Mouse (Mus musculus): ENCODE results near the gene Prrt2. TPM values are rescaled to one million over a fixed set of nuclear protein-coding genes. Genes with fewer than 3 reads are reported as not detected.

Prrt2 gene
- total RNA-seq, 2 experiments from 2014 or later = 213 to 222 TPM

DNA sequence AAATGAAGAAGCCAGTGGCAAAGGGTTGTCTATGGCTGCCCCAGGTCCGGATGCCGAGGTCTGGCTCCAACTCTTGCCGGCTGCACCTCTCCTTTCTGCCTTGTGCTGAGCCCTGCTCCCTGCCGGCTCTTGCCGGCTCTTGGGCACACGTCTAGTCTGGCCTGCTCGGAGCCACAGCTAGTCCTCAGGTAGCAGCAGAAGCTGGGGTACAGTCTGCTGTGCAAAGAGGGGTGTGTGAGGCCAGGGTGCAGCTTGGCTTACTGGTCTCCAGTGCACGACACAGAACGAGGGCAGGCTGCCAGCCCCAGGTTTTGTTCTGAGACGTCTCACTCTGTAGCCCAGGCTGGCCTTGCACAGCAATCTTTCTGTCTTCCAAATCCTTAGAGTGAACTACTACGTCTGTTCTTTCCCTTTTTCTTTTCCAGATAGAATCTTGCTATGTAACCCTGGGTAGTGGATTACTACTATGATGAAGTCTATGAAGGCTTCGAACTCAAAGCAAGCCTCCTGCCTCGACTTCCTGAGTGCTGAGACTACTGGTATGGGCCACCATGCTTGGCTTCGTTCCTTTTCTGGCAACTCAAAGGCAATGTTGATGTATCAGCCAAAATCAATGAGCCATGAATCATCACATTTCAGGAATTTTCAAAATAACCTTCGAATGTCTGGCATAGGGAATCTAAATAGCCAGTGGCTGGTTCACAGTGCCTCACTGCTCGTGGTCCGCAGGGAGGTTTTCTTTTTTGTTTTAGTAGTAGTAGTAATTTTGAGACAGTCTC is 11.5 kb downstream of the Prrt2 start:
- DNase-seq (ENCODE audit: low spot score in 2 of 2) = no peak
- intact Hi-C loops (cut with DNase I) = loop anchor here (2.0 kb wide), 1 partner anchor 25 kb away; no protein-coding TSS in a partner anchor

DNA sequence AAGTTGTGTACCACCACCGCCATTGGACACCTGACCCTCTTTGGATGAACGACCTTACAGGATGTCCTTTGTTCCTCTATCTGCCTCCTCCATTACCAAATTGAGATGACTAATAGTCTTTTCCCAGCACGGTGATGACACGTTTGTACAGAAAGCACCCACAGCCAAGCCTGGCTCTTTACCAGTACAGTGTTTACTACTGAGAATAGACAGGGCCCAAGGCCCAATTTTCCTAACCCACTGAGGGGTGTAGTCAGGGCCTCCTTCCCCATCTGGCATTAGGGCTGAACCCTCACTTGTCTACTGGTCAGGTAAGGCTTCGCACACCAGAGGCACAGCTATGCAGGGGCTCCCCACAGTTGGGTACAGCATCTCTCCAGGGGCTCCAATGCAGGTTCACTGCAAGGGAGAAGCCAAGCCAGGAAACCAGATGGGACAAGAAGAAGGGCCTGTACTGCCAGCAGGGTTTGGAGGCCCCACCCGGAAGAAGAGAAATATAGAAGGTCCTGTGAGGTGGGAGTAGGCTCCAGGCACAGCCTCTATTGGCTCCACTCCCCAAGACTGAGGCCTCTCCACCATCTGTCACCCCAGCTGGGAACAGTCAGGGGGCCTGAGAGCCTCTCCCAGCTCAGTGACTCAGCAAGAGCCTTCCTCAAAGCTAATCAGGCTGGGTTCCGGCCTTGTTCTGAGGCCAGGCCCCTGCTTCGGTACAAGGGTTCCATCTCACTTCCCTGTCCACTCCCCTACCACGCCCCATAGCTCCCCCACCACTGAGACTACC is 12.6 kb downstream of the Prrt2 start:
- intact Hi-C loops (cut with DNase I) = loop anchor here (2.0 kb wide), 1 partner anchor 24 kb away; no protein-coding TSS in a partner anchor
- peak; percentile 80 to 87 for DNase-seq (ENCODE audit: low spot score in 2 of 2)

DNA sequence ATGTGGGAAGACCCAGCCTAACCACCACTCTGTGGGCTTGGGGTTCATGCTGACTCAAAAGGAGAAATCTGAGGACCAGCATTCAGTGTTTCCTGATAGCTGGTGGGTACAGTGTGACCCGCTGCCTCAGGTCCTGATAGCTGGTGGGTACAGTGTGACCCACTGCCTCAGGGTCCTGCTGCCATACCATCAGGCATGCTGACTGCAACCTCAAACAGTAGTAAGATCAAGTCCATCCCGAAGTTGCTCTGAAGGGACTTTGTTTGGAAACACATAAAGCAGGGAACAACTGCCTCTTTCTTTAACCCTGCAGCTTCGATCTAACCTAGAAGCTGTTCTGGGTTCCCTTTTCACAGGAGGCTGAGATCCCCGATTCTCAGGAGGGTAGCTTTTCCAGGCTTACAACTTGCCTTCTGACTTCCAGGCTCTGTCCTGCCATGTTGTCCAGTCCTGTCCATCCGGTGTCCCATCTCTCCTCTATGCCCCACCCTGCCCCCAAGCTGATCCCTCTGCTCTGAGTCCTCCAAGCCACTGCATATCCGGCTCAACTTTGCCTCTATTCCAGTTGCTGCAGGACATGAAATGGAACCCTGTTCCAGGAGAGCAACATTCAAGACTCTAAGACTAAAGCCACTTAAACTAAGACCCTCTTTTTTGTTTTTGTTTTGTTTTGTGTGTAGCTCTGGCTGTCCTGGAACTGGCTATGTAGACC is 13.5 kb downstream of the Prrt2 start:
- no peak for DNase-seq (ENCODE audit: low spot score in 2 of 2)
- intact Hi-C loops (cut with DNase I) = loop anchor here (2.0 kb wide), 1 partner anchor 23 kb away; no protein-coding TSS in a partner anchor

DNA sequence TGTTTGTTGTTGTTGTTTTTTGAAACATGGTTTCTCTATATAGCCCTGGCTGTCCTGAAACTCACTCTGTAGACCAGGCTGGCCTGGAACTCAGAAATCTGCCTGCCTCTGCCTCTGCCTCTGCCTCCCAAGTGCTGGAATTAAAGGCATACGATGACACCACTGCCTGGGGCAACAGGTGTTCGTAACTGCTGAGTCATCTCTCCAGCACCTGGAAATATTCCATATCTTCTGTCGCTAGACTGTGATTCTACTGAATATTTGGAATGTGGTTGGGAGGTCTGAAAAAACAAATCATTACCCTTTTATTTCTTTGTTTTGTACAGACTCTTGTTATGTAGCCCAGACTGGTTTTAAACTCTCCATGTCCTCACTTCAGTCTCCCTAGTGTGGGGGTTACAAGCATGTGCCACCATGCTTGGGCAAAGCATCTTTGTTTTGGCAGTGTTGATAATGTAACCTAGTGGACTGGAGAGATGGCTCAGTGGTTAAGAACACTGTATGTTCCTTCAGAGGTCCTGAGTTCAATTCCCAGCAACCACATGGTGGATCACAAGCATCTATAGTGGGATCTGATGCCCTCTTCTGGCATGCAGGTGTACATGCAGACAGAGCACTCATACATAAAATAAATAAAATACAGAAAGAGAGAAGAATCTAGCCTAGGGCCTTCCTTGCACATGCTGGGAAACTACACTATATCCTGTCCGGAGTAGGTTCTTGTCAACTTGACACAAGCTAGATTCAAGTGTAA is 16.7 kb downstream of the Prrt2 start:
- no peak for DNase-seq (ENCODE audit: low spot score in 2 of 2)
- intact Hi-C loops (cut with DNase I) = no loop called here

DNA sequence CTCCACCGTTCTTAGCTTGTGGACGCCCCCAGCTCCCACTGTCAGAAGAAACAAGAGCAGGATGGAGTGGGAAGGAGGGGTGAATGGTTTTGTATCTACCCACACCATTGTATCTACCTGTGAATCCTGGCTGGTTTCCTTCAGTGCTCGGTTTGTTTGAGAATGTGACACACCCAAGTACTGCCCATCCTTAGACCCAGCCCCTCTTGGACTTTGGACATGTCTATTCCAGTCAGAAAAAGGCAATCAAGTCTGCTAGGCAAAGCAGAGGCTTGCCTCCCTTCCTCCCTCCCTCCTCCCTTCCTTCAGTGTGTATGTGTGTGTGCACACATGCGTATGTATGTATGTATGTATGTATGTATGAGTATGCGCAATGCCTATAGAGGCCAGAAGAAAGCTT is 17.4 kb downstream of the Prrt2 start:
- no peak for DNase-seq (ENCODE audit: low spot score in 2 of 2)
- intact Hi-C loops (cut with DNase I) = no loop called here

DNA sequence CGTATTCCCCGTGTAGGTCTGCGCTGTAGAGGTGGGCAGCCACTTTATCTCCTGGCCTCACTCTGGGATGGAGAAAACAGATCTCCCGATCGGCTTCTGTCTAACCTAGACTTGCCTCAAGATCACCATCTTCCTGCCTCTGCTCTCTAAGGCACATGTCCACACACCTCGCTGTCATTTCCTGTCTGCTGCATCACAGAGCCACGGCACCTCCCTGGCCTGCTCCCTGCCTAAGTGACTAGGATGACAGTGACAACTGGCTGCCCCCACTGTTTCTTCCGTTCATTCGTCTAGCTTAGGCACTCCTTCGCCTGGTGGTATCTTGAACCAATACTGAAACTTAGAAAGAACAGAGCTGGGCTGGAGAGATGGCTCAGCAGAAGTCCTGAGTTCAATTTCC is 21.4 kb downstream of the Prrt2 start:
- intact Hi-C loops (cut with DNase I) = no loop called here
- no peak for DNase-seq (ENCODE audit: low spot score in 2 of 2)

DNA sequence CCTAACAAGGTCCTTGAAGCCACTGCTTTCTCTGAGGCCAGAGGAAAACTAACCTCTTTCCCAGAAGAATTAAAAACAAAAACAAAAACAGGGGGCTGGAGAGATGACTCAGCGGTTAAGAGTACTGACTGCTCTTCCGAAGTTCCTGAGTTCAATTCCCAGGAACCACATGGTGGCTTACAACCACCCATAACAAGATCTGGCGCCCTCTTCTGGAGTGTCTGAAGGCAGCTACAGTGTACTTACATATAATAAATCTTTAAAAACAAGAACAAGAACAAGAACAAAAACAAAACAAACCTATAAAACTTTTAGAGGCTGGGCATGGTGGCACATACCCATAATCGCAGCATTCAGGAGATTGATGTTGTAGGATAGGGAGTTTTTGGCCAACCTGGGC is 24.6 kb downstream of the Prrt2 start:
- intact Hi-C loops (cut with DNase I) = no loop called here
- no peak for DNase-seq (ENCODE audit: low spot score in 2 of 2)

DNA sequence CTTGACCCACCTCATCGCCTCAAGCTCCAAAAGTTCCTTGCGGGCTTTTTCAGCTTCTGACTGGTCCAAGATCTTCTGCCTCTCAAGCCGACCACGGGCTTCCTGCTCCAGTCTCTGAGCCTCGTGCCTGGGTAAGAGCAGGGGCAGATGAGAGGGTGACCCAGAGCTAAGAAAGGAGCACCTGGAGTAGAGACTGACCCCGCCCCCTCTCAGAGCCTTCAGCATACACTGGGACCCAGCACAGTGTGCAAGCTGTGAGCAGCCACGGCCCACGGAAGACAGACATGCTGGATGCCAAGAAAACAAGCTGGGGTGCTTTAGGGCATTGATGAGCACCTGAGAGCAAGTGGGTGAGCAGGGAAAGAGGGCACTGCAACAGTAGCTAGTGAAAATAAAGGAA is 32.2 kb downstream of the Prrt2 start:
- intact Hi-C loops (cut with DNase I) = no loop called here
- DNase-seq (ENCODE audit: low spot score in 2 of 2) = no peak

DNA sequence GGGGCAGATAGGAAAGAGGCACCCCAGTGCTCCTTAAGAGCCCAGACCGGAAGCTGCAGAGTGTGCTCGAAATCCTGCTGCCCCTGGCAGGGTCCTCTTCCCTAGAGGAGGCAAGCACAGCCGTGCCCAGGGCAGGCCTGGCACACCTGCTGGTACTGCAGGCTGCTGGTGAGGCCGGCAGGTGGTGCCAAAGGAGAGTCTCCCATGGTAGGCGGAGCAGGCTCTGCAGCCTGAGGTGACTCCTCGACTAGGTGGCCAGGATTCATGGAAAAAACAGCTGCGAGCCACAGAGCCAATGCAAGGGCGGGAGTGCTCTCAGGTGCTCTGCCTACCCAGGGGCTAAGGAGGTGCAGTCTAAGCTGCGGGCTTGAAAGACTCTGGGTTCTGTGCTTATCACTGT is 34.7 kb downstream of the Prrt2 start:
- DNase-seq (ENCODE audit: low spot score in 2 of 2) = peak; percentile 47 to 54
- intact Hi-C loops (cut with DNase I) = no loop called here

DNA sequence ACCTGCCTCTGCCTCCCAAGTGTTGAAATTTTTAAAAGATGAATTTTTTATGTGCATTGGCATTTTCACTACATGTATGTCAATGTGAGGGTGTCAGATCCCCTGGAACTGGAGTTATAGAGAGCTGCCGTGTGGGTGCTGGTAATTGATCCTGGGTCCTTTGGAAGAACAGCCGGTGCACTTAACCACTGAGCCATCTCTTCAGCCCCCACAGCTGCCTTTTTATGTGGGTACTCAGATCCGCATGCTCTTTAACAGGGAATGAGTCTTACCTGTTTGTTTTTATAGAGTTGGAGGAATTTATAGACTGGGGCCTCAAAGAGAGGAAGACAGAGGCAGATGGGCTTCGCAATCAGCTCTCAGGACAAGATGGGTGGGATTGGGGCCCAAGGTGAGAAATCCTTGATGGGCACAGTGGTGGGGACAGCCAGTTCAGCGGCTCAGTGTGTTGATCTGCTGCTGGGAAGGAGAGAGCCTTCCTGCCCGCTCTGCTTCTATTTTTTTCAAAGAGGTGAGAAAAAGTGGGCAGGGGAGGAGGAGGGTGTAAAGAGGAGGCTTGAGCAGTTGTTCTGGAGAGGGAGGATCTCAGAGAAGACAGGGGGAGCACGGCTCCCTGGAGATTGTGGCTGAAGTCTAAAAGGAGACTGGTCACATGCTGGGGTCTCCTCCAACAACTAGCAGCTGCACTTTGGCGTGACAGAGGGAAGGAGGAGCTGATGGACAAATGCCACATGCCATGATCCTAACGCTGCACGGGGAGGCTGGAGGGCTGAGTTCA is 36.2 kb downstream of the Prrt2 start:
- intact Hi-C loops (cut with DNase I) = loop anchor here (2.0 kb wide), 1 partner anchor 24 kb away; no protein-coding TSS in a partner anchor
- DNase-seq (ENCODE audit: low spot score in 2 of 2) = peak; percentile 53 to 72

DNA sequence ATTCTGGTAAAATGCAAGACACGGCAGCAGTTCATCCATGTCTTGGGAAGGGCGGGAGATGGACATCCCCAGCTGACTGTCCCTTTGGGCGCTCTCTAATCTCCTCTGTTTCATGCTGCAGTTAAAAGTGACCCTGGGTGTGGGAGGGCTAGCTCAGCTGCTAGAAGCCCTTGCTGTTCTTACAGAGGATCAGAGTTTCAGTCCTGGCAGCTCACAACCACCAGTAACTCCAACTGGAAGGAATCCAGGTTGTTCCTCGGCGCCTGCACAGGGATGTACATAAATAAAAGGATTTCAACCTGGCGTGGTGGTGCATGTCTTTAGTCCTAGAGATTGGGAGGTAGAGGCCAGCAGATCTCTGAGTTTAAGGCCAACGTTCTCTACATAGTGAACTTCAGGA is 37.9 kb downstream of the Prrt2 start:
- intact Hi-C loops (cut with DNase I) = no loop called here
- DNase-seq (ENCODE audit: low spot score in 2 of 2) = no peak

DNA sequence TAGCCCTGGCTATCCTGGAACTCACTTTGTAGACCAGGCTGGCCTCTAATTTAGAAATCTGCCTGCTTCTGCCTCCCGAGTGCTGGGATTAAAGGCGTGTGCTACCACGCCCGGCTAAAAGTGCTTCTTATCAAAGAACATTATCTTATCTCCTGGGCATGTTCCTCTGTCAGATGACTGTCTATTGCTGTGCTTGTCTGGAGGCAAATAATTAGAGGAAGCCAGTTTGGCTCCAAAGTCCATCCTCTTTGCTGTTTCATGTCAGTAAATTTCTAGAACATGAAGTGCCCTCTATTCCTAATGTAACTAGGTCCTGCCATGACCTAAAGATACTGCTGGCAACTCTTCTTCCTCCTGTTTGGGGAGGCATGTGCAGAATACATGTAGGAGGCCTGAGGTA is 39.0 kb downstream of the Prrt2 start:
- DNase-seq (ENCODE audit: low spot score in 2 of 2) = no peak
- intact Hi-C loops (cut with DNase I) = no loop called here

DNA sequence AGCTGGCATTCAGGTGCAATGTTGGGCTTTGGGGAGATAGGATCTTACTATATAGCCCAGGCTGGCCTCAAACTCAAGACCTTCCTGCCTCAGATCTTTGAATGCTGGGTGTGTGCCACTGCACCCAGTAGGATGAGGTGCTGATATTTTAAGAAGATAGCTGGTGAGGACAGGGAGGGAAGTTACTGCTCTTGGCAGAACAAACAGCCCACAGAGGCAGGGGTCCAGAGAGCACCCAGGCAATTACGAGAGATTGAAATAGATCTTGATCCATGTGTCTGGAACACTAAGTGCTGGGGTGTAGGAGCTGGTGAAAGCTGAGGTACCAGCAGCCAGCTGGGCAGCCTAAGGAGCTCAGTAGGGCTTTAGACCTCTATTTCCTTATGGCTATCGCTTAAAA is 39.4 kb downstream of the Prrt2 start:
- no peak for DNase-seq (ENCODE audit: low spot score in 2 of 2)
- intact Hi-C loops (cut with DNase I) = no loop called here

DNA sequence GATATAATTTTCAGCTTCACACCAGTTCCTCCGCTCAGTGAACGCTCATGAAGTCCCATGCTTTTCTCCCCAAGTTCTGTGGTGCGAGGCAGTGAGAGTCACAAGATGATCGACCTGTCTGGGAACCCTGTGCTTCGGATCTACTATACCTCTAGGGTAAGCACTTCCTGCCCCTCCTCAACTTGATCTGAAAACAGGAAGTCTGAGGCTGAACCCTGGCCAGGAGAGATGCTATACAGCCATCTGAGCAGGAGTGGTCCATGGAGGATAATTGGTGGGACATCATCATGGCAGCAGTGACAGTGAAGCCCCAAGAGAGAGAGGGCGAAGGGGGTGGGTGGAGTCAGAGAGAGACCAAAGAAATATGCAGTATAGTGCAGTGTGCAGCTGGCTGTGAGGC is 42.2 kb downstream of the Prrt2 start:
- intact Hi-C loops (cut with DNase I) = loop anchor here (5.0 kb wide), 1 partner anchor 123 kb away; no protein-coding TSS in a partner anchor
- no peak for DNase-seq (ENCODE audit: low spot score in 2 of 2)

DNA sequence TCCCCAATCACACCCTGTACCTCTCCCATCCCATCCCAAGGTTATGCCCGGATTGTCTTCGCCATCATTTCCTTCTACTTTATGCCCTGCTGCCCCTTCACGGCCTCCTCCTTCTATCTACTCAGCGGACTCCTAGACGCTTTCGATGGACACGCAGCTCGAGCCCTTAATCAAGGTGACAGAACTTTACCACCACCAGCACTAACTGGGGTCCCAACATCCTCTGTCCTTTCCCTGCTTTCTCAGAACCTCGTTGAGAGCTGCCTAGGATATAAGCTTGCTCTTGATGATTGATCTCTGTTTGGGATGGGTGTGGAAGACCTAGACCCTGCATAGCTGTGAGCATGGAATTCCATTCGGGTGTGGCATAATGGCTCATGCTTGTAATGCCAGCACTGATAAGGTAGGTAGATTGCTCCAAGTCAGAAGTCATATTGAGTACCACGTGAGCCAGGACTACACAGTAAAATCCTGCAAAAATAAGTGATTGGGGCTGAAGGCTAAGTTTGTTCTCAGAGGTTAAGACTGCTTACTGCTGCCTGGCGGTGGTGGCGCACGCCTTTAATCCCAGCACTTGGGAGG is 44.0 kb downstream of the Prrt2 start:
- no peak for DNase-seq (ENCODE audit: low spot score in 2 of 2)
- intact Hi-C loops (cut with DNase I) = loop anchor here (2.0 to 5.0 kb wide), 2 partner anchors 40 to 125 kb away; partner anchors contain the start of genes Pagr1a and Pagr1b

DNA sequence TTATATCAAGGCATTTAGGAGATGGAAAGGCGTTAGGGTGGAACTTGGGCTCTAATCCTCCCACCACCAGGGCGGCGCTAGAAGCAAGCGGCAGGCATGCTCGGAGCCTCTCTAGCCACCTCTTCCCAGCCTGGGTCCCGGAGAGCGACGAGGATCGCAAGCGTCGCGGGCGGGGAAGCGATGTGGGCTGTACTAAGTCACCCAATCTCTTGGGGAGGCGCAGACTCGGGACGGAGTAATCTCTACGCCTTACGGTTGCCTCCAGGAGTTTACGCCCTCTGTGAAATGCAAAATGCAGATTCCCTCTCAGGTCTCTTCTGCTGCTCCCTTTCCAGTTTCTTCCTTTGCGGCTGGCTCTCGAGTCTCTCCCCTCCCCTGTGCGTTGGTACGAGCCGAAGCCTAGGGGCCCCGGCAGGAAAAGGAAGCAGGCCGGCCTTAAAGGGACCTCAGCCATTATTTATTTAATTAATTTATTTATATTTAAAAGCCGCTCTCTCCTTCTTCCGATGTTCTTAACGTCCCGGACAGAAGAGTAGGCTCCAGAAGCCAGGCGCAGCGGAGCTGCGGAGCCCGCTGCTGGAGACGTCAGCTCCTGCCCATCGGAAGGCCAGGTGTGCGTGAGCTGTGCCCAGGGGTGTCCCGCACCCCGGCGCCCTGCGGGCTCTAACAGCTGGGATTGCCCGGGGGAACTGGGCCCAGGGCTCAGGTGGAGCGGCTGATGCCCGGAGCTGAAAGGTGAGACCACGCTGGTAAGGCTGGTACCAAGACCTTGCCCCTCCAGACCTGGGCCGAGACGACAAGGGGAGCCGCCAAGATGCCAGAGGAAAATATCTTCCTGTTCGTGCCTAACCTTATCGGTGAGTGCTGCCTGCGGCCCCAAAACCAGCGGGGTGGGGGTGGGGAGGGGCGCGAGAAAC is 44.8 kb downstream of the Prrt2 start, which contains the start of gene Cdiptos:
Gene Cdiptos (minus strand): TSS at position 149 of the 917 bp plus-strand sequence.
- intact Hi-C loops (cut with DNase I) = loop anchor here (2.0 to 5.0 kb wide), 3 partner anchors 25 to 126 kb away; partner anchors contain the start of genes Pagr1a, Pagr1b and Sez6l2
- DNase-seq (ENCODE audit: low spot score in 2 of 2) = peak; percentile 94 to 95

DNA sequence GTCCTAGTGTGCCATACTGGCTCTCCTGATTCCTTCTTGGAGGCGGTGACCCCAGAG is 45.3 kb downstream of the Prrt2 start, which contains the start of gene Cdipt:
Gene Cdipt (plus strand): TSS at position 22 of the 57 bp plus-strand sequence.
- no peak for DNase-seq (ENCODE audit: low spot score in 2 of 2)
- intact Hi-C loops (cut with DNase I) = loop anchor here (2.0 to 5.0 kb wide), 2 partner anchors 25 to 127 kb away; partner anchors contain the start of gene Sez6l2
